Mouse (Mus musculus) heart, postnatal 36 days (tissue): ENCODE data around the gene Thrap3. TPM values are rescaled to one million over a fixed set of nuclear protein-coding genes. Genes with fewer than 3 reads are reported as not detected.
A peak's percentile ranks its signal among the peaks of the same experiment; 100 is the strongest.

Experiments
- DNase-seq, 2 experiments: peaks; one replicate each; pipeline ENCODE4 v3.0.0; 2021 to 2022
- intact Hi-C: fragments of 180-260 bp; cut with DNase I; formaldehyde crosslinking; loops from one replicate; pipeline ENCODE4 v1.15.1; 2025
- total RNA-seq, 2 experiments: library from RNA; stranded (reverse); gene quantifications; 2 replicates each; pipeline ENCODE4 v1.2.3; 2021

The Thrap3 gene
- total RNA-seq, 2 experiments from 2014 or later: 119 to 123 TPM

DNA sequence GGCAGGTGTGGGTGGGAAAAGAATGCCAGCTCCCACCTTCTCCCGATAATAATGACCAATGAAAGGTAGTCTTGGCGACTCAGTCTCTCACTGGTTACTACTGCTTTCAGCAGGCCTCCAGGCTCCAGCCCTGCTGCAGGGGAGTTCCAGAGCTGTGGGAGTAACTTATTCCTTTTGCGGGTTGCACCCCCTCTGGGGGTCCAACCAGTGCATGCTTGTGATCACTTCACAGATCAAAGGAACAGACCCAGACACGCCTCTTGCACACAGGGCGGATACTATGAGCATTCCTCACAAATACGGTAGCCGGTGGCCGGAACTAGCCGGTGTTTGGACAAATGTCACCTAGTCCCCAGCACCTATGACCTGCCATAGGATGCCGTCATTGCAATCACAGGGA lies 52.8 kb downstream of the Thrap3 start:
- intact Hi-C loops: loop anchor here (2.0 kb wide), 2 partner anchors 13 to 39 kb away; partner anchors contain the start of gene Sh3d21
- DNase-seq: peak in 1 of 2 experiments; percentile 38

DNA sequence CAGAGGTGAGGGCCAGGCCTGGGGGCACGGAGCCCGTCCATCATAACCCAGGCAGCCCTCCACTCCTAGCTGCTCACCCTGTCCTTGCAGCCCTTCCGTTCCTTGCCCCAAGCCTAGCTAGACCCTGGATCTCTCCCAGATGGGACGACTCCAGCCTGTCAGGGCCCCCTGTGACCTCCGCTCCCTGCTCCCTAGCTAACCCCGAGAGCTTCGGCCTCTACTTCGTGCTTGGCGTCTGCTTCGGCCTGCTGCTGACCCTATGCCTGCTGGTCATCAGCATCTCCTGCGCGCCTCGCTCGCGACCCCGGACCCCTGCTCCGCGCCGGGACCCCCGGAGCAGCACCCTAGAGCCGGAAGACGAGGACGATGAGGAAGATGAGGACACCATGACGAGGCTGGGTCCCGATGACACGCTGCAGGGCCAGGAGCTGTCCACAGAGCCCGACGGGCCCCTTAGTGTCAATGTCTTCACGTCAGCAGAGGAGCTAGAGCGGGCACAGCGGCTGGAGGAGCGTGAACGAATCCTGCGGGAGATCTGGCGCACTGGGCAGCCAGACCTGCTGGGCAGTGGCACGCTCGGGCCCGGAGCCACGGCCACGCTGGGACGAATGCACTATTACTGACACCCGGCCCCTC lies 53.4 kb downstream of the Thrap3 start:
- intact Hi-C loops: loop anchor here (2.0 kb wide), 2 partner anchors 14 to 38 kb away; partner anchors contain the start of gene Sh3d21
- no peak for DNase-seq

DNA sequence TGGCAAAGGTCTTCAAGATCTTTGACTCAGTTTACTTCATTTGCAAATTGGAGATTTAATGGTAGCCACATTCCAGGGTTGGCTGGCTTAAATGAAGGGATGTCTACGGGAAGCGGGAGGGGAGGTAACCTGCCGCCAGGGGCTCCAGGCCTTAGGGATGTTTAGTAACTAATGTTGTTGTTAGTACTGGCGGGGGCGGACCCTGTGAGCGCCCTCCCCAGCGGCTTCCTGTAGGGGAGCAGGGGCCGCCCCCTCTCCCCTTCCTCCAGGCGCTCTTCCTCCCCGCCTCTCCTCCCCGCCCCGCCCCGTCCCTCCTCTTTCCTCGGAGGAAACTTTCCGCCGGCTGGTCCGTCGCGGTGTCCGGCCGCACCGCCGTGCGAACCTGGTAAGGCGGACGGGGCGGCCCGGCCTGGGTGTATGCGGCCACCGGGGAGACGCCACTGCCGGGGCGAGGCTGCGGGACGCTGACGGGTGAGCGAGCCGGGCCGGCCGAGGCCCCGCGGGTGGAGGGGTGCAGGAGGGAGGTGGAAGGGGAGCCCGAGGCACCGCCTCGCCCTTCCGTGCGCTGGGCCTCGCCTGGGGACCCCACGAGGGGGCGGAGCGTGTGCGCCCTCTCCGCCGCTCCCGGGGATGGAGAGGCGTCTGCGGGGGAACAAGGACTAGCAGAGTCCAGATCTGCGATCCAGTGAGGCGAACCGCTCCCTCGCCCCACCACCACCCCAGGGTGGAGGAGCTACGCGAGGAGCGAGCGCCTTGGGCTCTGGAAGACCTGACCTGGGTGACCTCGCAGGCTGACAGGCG lies 54.2 kb downstream of the Thrap3 start:
- DNase-seq: peak; percentile 73 to 83
- intact Hi-C loops: loop anchor here (2.0 kb wide), 2 partner anchors 14 to 38 kb away; partner anchors contain the start of gene Sh3d21

DNA sequence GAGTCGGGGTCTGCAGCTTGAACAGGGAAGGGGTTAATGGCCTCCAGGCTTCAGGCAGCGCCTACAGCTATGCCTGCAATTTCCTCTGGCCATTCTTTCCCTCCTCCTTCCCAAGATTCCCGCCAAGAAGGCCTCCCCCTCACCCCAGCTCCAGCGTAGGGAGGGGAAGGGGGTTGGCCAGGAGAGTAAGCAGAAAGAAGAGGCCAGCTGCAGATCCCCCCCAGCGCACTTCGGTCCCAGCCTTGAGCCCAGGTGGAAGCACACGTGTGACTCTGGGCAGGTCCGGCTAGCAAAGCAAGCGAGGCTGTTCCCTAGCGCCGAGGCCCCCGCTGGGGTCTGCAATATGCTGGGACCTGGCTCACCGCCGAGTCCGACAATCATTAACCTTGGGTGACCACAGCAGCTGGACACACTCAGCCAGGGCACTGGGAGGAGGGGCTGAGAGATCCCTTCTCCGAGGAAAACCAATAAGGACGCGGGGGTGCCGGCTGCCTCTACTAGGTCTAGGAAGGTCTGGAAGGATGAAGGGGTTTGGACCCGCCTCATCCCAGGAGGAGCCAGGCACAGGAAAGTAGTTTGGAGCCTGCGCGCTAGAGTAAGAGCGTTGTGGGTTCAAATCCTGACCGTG lies 54.9 kb downstream of the Thrap3 start, which contains the start of gene Eva1b:
TSS of gene Eva1b (plus strand) at position 212 of the 628 bp plus-strand sequence.
- intact Hi-C loops: loop anchor here (2.0 kb wide), 2 partner anchors 15 to 37 kb away; partner anchors contain the start of gene Sh3d21
- DNase-seq: peak; percentile 56 to 62

DNA sequence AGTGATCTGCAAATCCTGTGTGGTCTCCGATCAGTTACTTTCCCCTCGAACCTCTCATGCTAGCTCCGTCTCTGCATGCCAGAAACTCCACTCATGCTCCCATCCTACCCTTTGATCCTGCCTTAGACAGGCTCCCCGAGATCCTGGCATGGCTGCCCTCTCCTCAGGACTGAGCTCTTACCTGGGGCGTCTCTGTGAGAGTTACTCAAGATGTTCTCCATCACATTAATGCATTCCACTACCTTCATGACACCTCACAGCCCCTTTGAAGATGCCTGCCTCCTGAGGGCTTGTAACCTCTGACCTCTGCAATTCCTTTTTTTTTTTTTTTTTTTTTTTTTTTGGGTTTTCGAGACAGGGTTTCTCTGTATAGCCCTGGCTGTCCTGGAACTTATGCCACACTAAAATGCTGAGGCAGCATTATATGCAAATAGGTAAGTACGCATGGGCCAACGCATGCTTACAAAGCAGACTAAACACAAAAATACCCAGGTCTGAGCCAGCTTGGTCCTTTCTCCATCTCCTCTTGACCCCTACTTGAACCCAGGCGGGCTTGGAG lies 55.5 kb downstream of the Thrap3 start:
- no peak for DNase-seq
- intact Hi-C loops: no loop called here

DNA sequence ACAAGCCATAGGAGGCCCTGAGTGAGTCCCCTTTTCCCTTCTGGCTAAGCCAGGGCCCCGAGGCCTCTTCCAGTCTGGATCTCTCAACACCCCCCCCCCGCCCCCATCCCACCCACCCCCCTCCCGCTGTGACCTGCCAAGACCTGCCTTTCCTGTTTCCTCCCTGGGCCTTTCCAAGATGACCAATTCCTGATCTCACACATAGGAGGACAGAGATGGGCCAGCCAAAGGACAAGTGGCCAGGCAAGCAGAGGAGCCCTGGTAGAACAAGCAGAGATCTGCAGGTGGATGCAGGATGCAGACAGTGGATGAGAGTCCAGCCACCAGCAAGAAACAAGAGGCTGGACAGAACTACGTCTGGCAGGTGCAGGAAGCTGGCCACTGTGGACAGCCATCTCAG lies 57.2 kb downstream of the Thrap3 start:
- no peak for DNase-seq
- intact Hi-C loops: no loop called here

DNA sequence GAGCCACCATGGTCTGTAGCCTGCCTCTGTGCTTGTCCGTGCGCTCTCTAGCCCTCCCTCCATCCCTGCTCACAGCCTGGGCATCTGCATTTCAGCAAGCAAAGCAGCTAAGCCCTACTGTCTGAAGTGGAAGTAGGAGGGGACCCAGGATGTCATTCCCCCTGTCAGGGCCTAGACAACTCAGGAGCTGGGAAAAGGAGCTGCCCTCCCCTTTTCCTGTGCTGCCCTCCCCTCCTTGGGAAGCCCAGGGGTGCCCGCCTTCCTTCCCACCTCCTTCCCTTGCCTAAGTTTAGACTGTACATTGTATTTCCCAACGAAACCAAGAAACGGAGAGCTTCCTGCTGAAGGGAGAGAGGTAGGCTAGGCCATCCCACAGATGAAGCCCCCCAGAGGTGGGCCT lies 61.5 kb downstream of the Thrap3 start:
- DNase-seq: no peak
- intact Hi-C loops: no loop called here

DNA sequence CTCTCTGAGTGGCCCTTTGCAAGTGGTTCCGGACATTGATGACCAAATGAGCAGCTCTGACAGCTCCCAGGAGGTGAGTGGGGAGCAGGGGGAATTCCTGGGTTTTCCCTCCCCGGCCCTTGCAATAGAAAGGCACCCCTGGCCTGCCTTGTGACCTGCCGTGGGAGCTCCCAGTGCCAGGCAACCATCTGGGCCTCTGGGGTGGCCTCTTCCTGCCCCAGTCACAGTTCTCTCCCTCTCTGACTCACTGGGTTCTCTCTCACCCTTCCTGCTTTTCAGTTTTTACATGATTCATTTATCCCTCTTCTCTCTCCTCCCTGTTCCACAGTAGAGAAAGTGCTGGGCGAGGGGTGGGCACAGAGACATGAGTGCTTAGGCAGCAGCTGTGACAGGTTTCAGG lies 64.8 kb downstream of the Thrap3 start:
- intact Hi-C loops: no loop called here
- no peak for DNase-seq

DNA sequence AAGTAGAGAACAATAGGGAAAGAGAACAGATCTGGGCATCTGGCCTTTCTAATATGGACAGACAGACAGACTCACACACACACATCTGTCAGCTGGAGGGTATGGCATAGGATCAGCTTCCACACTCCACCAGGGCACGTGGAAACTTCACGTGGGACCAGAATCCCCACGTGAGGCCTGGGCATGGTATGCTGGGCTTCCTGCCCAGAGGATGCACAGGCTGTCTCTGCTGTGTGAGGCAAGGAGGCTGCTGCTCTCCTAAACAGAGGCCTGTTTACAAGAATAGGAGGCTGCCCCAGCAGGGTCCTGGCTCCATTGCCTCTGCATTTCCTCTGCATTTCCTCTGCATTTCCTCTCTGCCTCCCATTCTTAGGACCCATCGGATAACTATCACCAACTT lies 67.9 kb downstream of the Thrap3 start:
- no peak for DNase-seq
- intact Hi-C loops: no loop called here

DNA sequence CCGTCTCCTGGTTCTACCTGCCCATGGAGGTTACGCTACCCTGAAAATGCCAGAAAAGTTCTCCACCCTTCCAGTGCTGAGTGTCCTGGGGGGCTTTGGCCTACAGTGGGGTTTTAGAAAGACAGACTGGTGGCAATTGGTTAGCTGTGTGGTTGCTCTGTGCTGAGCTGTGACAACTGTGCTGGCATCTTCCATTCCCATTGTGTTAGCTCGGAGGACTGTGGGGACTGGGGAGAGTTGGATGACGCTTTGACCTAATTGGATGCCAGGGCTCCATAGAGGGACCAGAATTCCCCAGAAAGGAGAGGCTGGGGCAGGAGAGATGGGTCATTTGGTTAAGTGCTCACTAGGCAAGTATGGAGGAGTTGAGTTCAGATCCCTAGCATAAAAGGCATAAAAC lies 68.3 kb downstream of the Thrap3 start:
- DNase-seq: no peak
- intact Hi-C loops: no loop called here

DNA sequence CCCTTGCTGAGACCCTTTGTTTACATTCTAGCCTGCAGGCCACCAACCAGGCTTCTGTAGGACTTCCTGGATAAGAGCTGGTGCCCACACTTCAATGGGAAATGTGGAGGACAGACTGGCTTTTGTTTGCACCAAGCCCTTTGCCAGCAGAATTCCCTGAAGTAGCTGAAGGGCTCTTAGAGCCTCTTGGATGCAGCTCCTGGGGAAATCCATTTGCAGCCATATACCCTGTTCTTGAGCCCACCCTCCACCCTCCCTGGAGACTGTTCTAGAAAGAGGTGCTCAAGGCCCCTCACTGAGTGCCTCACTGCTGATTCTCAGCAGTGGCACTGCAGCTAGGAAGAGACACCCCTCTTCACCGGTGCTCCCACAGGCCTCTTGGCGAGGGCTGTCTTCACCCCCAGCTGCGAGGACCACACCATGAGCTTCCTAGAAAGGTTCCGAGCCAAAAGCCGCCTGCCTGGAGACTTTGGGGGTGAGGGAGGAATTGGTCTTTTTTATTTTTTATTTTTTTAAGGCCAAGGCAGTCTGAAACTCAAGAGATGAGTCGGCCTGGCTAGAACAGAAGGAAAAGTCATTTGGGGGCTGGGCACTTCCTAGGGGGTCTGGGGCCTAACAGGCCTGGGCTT lies 69.8 kb downstream of the Thrap3 start:
- intact Hi-C loops: no loop called here
- DNase-seq: no peak

DNA sequence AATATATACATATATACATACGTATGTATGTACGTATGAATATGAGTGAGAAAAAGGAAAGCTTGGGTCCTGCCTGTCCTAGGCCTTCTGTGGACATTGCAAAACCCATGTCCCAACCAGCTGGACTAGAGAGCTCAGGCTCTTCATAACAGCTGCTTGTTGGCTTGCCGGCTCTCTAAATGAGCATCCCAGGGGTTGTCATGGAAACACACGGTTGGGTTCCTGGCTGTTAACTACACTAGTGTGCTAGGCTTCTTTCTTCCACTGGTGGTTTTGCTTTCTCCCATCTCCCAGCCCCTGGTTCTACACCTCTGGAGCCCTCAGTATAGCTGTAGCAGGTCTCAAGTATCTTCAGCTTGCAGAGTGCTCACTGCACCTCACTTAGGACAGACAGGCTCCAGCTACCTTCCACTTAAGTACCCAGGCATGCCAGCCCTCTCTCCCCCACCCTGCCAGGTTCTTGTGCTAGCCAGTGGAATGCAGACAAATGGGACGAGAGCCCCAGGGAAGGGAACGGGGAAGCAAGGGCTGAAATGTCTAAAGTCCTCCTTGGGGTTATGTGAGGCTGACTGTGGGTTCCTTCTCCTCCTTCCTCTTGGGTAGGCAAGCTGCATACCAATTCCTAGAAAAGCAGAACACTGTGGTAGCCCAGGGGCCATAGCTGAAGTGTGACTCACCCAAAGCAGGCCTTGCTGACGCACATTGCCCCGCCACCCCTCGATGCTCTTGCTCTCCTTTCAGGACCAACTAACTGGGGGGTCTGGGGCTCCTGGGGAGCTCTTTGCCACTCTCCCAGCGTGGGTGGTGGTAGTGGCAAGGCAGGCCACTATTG lies 71.1 kb downstream of the Thrap3 start:
- DNase-seq: no peak

DNA sequence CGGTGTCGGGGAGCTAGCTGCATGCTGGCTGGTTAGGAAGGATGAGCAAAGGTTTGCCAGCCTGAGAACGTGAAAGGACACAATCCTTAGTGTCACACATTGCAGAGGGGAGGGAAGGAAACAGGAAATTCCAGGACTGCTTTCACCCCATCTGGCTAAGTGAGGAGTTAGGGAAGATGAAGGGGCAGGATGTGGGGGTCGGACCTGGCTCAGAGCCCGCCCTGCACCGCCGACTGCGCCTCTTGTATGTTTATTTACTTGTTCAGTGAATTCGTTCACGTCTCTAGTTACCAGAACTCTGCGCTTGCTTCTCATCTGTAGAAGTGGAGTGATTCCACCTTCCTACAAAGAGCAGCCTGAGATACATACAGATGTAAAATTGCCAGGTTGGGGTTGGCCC lies 72.1 kb downstream of the Thrap3 start:
- intact Hi-C loops: no loop called here
- no peak for DNase-seq

More for the DNA sequence above, 71.1 kb downstream of the Thrap3 start:
- intact Hi-C loops: no loop called here

DNA sequence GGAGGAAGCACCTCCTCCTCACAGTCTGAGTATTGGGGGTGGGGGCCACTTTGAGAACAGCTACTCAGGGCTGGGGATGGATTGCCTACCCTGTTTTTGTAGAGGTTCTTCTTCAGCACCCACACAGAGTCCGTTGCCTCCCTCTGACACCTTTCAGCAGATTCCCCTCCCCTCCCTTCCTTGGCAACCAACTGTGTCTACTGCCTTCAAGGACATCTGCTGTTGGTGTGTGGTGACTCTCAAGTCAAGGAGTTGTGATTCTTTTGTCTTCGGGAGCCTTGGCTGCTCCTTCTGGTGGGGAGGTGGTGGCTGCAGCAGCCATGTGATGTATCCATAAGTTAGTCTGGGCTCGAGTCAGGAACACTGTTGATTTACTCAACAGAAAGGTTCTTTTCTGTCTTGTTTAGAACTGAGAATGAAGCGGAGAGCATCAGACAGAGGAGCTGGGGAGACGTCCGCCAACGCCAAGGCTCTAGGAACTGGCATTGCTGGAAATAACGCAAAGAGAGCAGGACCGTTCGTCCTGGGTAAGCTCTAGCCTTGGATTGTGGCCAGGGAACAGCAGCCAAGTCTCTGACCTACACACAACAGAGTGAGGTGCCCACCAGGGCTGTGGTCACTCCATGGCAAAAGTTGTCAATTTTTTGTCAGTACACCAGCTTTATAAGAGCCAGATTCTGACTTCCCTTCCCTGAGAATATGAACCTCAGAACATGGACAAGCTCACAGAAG lies 79.1 kb downstream of the Thrap3 start:
- DNase-seq: no peak
- intact Hi-C loops: no loop called here

DNA sequence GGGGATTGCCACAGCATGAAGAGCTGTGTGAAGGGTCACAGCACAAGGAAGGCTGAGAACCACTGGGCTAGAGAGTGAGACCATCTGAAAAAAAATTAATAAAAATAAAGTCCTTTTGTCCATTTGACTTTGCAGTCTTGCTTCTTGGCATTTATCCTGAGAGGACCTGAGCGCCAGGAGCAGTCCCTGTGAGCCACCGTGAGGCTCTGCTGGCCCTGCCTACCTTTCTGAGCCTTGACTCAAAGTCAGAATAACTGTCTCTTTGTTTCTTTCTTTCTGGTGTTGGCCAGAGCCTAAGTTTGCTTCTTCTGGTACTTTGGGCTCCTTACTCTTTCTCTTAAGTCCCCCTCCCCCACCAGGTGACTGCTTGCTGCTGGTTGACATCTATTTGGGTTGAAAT lies 82.1 kb downstream of the Thrap3 start:
- intact Hi-C loops: no loop called here
- DNase-seq: no peak

DNA sequence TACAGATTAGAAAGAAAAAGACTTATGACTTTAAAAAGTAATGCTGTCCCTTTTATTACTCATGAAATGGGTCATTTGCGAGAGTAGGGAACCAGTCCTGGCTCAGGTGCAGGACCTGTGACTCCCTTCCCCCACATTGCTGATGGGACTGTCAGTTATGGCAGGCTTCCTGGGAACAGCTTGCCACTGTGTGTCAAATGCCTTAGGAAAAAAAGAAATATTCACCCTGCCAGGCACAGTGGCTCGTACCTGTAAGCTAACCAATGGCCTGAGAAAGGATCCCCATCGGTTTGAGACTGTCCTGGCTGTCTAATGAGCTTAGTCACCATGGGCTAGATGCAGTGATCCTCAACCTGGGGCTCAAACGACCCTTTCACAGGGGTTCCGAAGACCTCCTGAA lies 82.5 kb downstream of the Thrap3 start:
- intact Hi-C loops: no loop called here
- DNase-seq: no peak

DNA sequence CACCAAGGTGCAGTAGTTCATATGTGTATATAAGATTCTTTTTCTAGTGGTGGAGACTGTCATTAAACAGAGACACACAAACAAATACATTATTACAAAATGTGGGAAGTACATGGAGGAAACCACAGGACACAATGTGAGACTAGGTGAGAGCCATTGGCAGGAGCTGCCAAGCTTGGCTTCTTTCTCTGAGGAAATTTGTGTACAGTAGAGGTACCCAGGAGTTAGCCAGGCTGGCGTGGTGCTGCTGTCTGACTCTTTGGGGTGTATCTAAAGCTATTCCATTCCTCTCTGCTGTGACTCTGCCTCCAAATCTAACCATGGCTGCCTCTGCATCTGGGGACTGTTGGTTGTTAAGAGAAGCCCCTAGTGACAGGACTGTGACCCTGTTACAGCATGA lies 83.5 kb downstream of the Thrap3 start:
- intact Hi-C loops: no loop called here

DNA sequence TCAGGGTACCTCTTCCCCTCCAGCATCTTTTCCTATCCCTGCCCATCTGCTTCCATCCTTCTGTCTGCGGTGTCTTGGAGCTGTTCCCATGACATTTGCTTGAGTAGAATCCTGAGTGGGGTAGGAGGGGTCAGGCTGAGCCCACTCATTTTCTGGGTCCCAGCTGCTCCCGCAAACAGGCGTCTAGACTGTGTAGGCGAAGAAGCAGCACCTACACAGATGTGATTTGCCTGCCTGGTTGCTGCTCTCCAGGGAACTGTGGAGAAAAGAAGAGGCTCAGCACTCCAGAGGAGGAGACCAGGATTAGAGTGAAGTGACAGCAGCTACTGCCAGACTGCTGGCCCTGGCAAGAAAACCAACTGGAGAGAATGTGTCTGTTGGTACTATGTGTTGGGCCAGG lies 83.9 kb downstream of the Thrap3 start:
- intact Hi-C loops: no loop called here
- no peak for DNase-seq

More for the DNA sequence above, 83.5 kb downstream of the Thrap3 start:
- DNase-seq: no peak

DNA sequence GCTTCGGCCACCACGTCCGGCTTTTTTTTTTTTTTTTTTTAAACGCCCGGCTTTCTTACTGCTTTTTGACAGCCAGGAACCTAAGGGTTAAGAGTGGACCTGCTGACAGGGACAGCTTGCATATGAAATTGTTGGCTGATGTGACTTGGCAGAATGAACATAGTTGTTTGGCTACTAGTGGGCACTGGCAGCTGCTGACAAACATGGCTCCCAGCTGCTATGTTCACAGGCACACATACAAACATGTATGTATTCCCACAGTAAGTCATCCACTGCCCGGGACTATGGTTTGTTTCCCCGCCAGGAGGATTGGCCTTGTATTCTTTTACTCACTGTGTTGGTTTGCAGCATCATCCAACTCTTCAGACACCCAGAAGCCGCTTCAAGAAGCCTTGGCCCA lies 85.4 kb downstream of the Thrap3 start:
- intact Hi-C loops: no loop called here

More for the DNA sequence above, 85.4 kb downstream of the Thrap3 start:
- no peak for DNase-seq
